Mouse (Mus musculus): ENCODE results near the gene Slc22a15. TPM values are rescaled to one million over a fixed set of nuclear protein-coding genes. Genes with fewer than 3 reads are reported as not detected.

Gene Slc22a15
- polyA plus RNA-seq, 1 experiment from 2014 or later = 5.5 TPM

GRCm38 (mm10) chr3:101948572-101948971 lies 24.3 kb upstream of the Slc22a15 start:
- no peaks in the 10 kb centered on the region for H3K27me3 ChIP-seq (ENCODE audit: control insufficient read depth, insufficient read depth, low read length)
- ATAC-seq (replicated peaks; ENCODE audit: low FRiP score) (no peak), DNase-seq (ENCODE audit: low spot score) (no peak)
- no peak overlapping the region for H3K4me2 ChIP-seq (ENCODE audit: low read depth, low read length, severe bottlenecking)
- H3K4me1 ChIP-seq (replicated peaks; ENCODE audit: control insufficient read depth, insufficient read depth, low read length) = no peaks in the 10 kb centered on the region
- 85% methylated on average over 3 of the region's 3 CpGs for WGBS
- H3K4me3 ChIP-seq (ENCODE audit: low read depth, low read length) = no peak overlapping the region
- H3K27ac ChIP-seq (ENCODE audit: low read depth, low read length) = no peak overlapping the region
- no peaks in the 10 kb centered on the region for H3K36me3 ChIP-seq (ENCODE audit: control insufficient read depth, insufficient read depth, low read length)
- no peak overlapping the region for H3K9ac ChIP-seq (ENCODE audit: low read length)
- no peaks in the 10 kb centered on the region for H3K9me3 ChIP-seq (ENCODE audit: control insufficient read depth, low read length)

- 80% methylated on average over 4 of the region's 4 CpGs for WGBS
- Histone ChIP-seq H3K9ac (ENCODE audit: low read length) (no peak overlapping the region), H3K4me3 (ENCODE audit: low read depth, low read length) (no peak overlapping the region), H3K36me3 (ENCODE audit: control insufficient read depth, insufficient read depth, low read length) (no peaks in the 10 kb centered on the region), H3K27me3 (ENCODE audit: control insufficient read depth, insufficient read depth, low read length) (no peaks in the 10 kb centered on the region), H3K4me2 (ENCODE audit: low read depth, low read length, severe bottlenecking) (no peak overlapping the region), H3K9me3 (ENCODE audit: control insufficient read depth, low read length) (no peaks in the 10 kb centered on the region), H3K4me1 (replicated peaks; ENCODE audit: control insufficient read depth, insufficient read depth, low read length) (no peaks in the 10 kb centered on the region), H3K27ac (ENCODE audit: low read depth, low read length) (no peak overlapping the region)
- DNase-seq (ENCODE audit: low spot score) = no peak
- no peak for ATAC-seq (replicated peaks; ENCODE audit: low FRiP score)
Measured at GRCm38 (mm10) chr3:101947250-101947649, 23.0 kb upstream of the Slc22a15 start.

GRCm38 (mm10) chr3:101945257-101945656 lies 21.0 kb upstream of the Slc22a15 start:
- H3K36me3 ChIP-seq (ENCODE audit: control insufficient read depth, insufficient read depth, low read length) = no peaks in the 10 kb centered on the region
- ATAC-seq (replicated peaks; ENCODE audit: low FRiP score) (no peak), DNase-seq (ENCODE audit: low spot score) (no peak)
- no peak overlapping the region for H3K9ac ChIP-seq (ENCODE audit: low read length)
- H3K4me3 ChIP-seq (ENCODE audit: low read depth, low read length) = no peak overlapping the region
- H3K4me2 ChIP-seq (ENCODE audit: low read depth, low read length, severe bottlenecking) = no peak overlapping the region
- H3K27ac ChIP-seq (ENCODE audit: low read depth, low read length) = no peak overlapping the region
- WGBS = 77% methylated on average over 5 of the region's 5 CpGs
- H3K9me3 ChIP-seq (ENCODE audit: control insufficient read depth, low read length) = no peaks in the 10 kb centered on the region
- no peaks in the 10 kb centered on the region for H3K27me3 ChIP-seq (ENCODE audit: control insufficient read depth, insufficient read depth, low read length)
- H3K4me1 ChIP-seq (replicated peaks; ENCODE audit: control insufficient read depth, insufficient read depth, low read length) = no peaks in the 10 kb centered on the region

GRCm38 (mm10) chr3:101940418-101940817 lies 16.2 kb upstream of the Slc22a15 start:
- DNase-seq (ENCODE audit: low spot score) (no peak), ATAC-seq (replicated peaks; ENCODE audit: low FRiP score) (no peak)
- no peaks in the 10 kb centered on the region for H3K9me3 ChIP-seq (ENCODE audit: control insufficient read depth, low read length)
- WGBS = 88% methylated on average over 4 of the region's 4 CpGs
- H3K9ac ChIP-seq (ENCODE audit: low read length) = no peak overlapping the region
- no peaks in the 10 kb centered on the region for H3K27me3 ChIP-seq (ENCODE audit: control insufficient read depth, insufficient read depth, low read length)
- no peaks in the 10 kb centered on the region for H3K4me1 ChIP-seq (replicated peaks; ENCODE audit: control insufficient read depth, insufficient read depth, low read length)
- no peaks in the 10 kb centered on the region for H3K36me3 ChIP-seq (ENCODE audit: control insufficient read depth, insufficient read depth, low read length)
- no peak overlapping the region for H3K4me3 ChIP-seq (ENCODE audit: low read depth, low read length)
- H3K4me2 ChIP-seq (ENCODE audit: low read depth, low read length, severe bottlenecking) = no peak overlapping the region
- H3K27ac ChIP-seq (ENCODE audit: low read depth, low read length) = no peak overlapping the region

- WGBS = 85% methylated on average over 3 of the region's 3 CpGs
- H3K4me1 ChIP-seq (replicated peaks; ENCODE audit: control insufficient read depth, insufficient read depth, low read length) = no peaks in the 10 kb centered on the region
- H3K36me3 ChIP-seq (ENCODE audit: control insufficient read depth, insufficient read depth, low read length) = no peaks in the 10 kb centered on the region
- no peak overlapping the region for H3K4me3 ChIP-seq (ENCODE audit: low read depth, low read length)
- no peak overlapping the region for H3K27ac ChIP-seq (ENCODE audit: low read depth, low read length)
- no peak overlapping the region for H3K9ac ChIP-seq (ENCODE audit: low read length)
- ATAC-seq (replicated peaks; ENCODE audit: low FRiP score) (no peak), DNase-seq (ENCODE audit: low spot score) (no peak)
- H3K27me3 ChIP-seq (ENCODE audit: control insufficient read depth, insufficient read depth, low read length) = no peaks in the 10 kb centered on the region
- no peaks in the 10 kb centered on the region for H3K9me3 ChIP-seq (ENCODE audit: control insufficient read depth, low read length)
- no peak overlapping the region for H3K4me2 ChIP-seq (ENCODE audit: low read depth, low read length, severe bottlenecking)
Measured at GRCm38 (mm10) chr3:101939865-101940264, 15.6 kb upstream of the Slc22a15 start.

GRCm38 (mm10) chr3:101939152-101939551 lies 14.9 kb upstream of the Slc22a15 start:
- ATAC-seq (replicated peaks; ENCODE audit: low FRiP score) (no peak), DNase-seq (ENCODE audit: low spot score) (no peak)
- Histone ChIP-seq H3K9me3 (ENCODE audit: control insufficient read depth, low read length) (no peaks in the 10 kb centered on the region), H3K9ac (ENCODE audit: low read length) (no peak overlapping the region), H3K4me1 (replicated peaks; ENCODE audit: control insufficient read depth, insufficient read depth, low read length) (no peaks in the 10 kb centered on the region), H3K27me3 (ENCODE audit: control insufficient read depth, insufficient read depth, low read length) (no peaks in the 10 kb centered on the region), H3K36me3 (ENCODE audit: control insufficient read depth, insufficient read depth, low read length) (no peaks in the 10 kb centered on the region), H3K4me3 (ENCODE audit: low read depth, low read length) (no peak overlapping the region), H3K27ac (ENCODE audit: low read depth, low read length) (no peak overlapping the region), H3K4me2 (ENCODE audit: low read depth, low read length, severe bottlenecking) (no peak overlapping the region)
- 77% methylated on average over 7 of the region's 7 CpGs for WGBS

- ATAC-seq (replicated peaks; ENCODE audit: low FRiP score) (no peak), DNase-seq (ENCODE audit: low spot score) (no peak)
Measured at GRCm38 (mm10) chr3:101936369-101936768, 12.1 kb upstream of the Slc22a15 start.

GRCm38 (mm10) chr3:101933820-101934219 lies 9.6 kb upstream of the Slc22a15 start:
- ATAC-seq (replicated peaks; ENCODE audit: low FRiP score) (no peak), DNase-seq (ENCODE audit: low spot score) (no peak)
- WGBS = 89% methylated on average over 2 of the region's 2 CpGs
- H3K4me2 ChIP-seq (ENCODE audit: low read depth, low read length, severe bottlenecking) = no peak overlapping the region
- no peak overlapping the region for H3K27ac ChIP-seq (ENCODE audit: low read depth, low read length)
- H3K4me1 ChIP-seq (replicated peaks; ENCODE audit: control insufficient read depth, insufficient read depth, low read length) = peaks cover 7% of the 10 kb centered on the region; the same call in 1 of the 2 replicates
- H3K36me3 ChIP-seq (ENCODE audit: control insufficient read depth, insufficient read depth, low read length) = no peaks in the 10 kb centered on the region
- H3K9me3 ChIP-seq (ENCODE audit: control insufficient read depth, low read length) = no peaks in the 10 kb centered on the region
- no peak overlapping the region for H3K9ac ChIP-seq (ENCODE audit: low read length)
- H3K4me3 ChIP-seq (ENCODE audit: low read depth, low read length) = no peak overlapping the region
- no peaks in the 10 kb centered on the region for H3K27me3 ChIP-seq (ENCODE audit: control insufficient read depth, insufficient read depth, low read length)

More at GRCm38 (mm10) chr3:101936369-101936768, 12.1 kb upstream of the Slc22a15 start:
- no peak overlapping the region for H3K4me3 ChIP-seq (ENCODE audit: low read depth, low read length)
- H3K36me3 ChIP-seq (ENCODE audit: control insufficient read depth, insufficient read depth, low read length) = no peaks in the 10 kb centered on the region
- no peaks in the 10 kb centered on the region for H3K4me1 ChIP-seq (replicated peaks; ENCODE audit: control insufficient read depth, insufficient read depth, low read length)
- no peaks in the 10 kb centered on the region for H3K9me3 ChIP-seq (ENCODE audit: control insufficient read depth, low read length)
- WGBS = 62% methylated on average over 3 of the region's 3 CpGs
- no peak overlapping the region for H3K4me2 ChIP-seq (ENCODE audit: low read depth, low read length, severe bottlenecking)
- H3K27me3 ChIP-seq (ENCODE audit: control insufficient read depth, insufficient read depth, low read length) = no peaks in the 10 kb centered on the region
- H3K9ac ChIP-seq (ENCODE audit: low read length) = no peak overlapping the region
- H3K27ac ChIP-seq (ENCODE audit: low read depth, low read length) = no peak overlapping the region

- Histone ChIP-seq H3K36me3 (ENCODE audit: control insufficient read depth, insufficient read depth, low read length) (no peaks in the 10 kb centered on the region), H3K9me3 (ENCODE audit: control insufficient read depth, low read length) (no peaks in the 10 kb centered on the region), H3K9ac (ENCODE audit: low read length) (no peak overlapping the region), H3K27ac (ENCODE audit: low read depth, low read length) (no peak overlapping the region), H3K4me2 (ENCODE audit: low read depth, low read length, severe bottlenecking) (no peak overlapping the region), H3K27me3 (ENCODE audit: control insufficient read depth, insufficient read depth, low read length) (no peaks in the 10 kb centered on the region), H3K4me3 (ENCODE audit: low read depth, low read length) (no peak overlapping the region), H3K4me1 (replicated peaks; ENCODE audit: control insufficient read depth, insufficient read depth, low read length) (peaks cover 9% of the 10 kb centered on the region; the same call in 1 of the 2 replicates)
- peak; percentile 74 for ATAC-seq (replicated peaks; ENCODE audit: low FRiP score)
- DNase-seq (ENCODE audit: low spot score) = peak; percentile 55
- WGBS = 44% methylated on average over 4 of the region's 4 CpGs
Measured at GRCm38 (mm10) chr3:101929105-101929876, 5.0 kb upstream of the Slc22a15 start.

Data from forebrain, embryonic 11.5 days (tissue).